In genomic region chr15:40169705-40170104, GRCm38 (mm10) we compare ENCODE assay signal across 10 mouse cellular contexts. TPM values are rescaled to one million over a fixed set of nuclear protein-coding genes. Genes with fewer than 3 reads are reported as not detected.
DNase-seq lines count a peak whose midpoint lies in the region; ATAC-seq and TF ChIP-seq lines count a peak whose summit lies in the region.
"Had no signal": no experiment of that assay in that cellular context is flagged by ENCODE, and none has a peak within 500 bp of the region (broad histone marks: within the 10 kb centered on the region; RNA-seq: fewer than 3 reads in every experiment).

No protein-coding gene starts in this region.

- no peak overlapping the region for H3K4me2 ChIP-seq in kidney, postnatal 0 days (ENCODE audit: low read length)
- H3K4me2 ChIP-seq in neural tube, embryonic 13.5 days = peak overlapping the region; percentile 37
- H3K4me2 ChIP-seq: liver, embryonic 13.5 days had no signal

- no peak for TF ChIP-seq CTCF in kidney, postnatal 0 days (IDR thresholded peaks at IDR 0.05; ENCODE audit: low read depth)

- no peak overlapping the region for H3K27ac ChIP-seq in kidney, postnatal 0 days
- H3K27ac ChIP-seq in neural tube, embryonic 13.5 days (replicated peaks) = no peak overlapping the region
- H3K27ac ChIP-seq: liver, embryonic 13.5 days had no signal

- peak; percentile 29 for DNase-seq in kidney, postnatal 0 days (ENCODE audit: low spot score)
- DNase-seq in kidney, adult 8-10 months = no peak
- peak; percentile 49 to 55 for DNase-seq in cerebellum, postnatal 14 days
- no peak for DNase-seq in thymus, postnatal 0 days (ENCODE audit: low spot score)
- no peak for DNase-seq in spleen, postnatal 14 days (ENCODE audit: low spot score in 2 of 2)
- DNase-seq in left cerebral cortex, adult 18-20 months (ENCODE audit: low spot score in 2 of 2) = no peak
- DNase-seq: liver, embryonic 13.5 days had no signal

- peak; percentile 33; the same call in 1 of the 2 replicates for ATAC-seq in kidney, postnatal 0 days (replicated peaks; ENCODE audit: low FRiP score, low read depth)
- ATAC-seq in granulocyte monocyte progenitor cell, adult 5-6 weeks (replicated peaks; ENCODE audit: poor library complexity, severe bottlenecking) = peak; percentile 17; the same call in 1 of the 2 replicates
- peak; percentile 17; the same call in 1 of the 2 replicates for ATAC-seq in neural tube, embryonic 13.5 days (ENCODE audit: low read depth)

- no peaks in the 10 kb centered on the region for H3K36me3 ChIP-seq in kidney, postnatal 0 days (ENCODE audit: insufficient read depth, low read length)
- no peaks in the 10 kb centered on the region for H3K36me3 ChIP-seq in neural tube, embryonic 13.5 days
- H3K36me3 ChIP-seq: G1E; liver, embryonic 13.5 days had no signal

- H3K4me3 ChIP-seq in kidney, postnatal 0 days (replicated peaks; ENCODE audit: low read depth, low read length) = no peak overlapping the region
- H3K4me3 ChIP-seq in neural tube, embryonic 13.5 days = peak overlapping the region; percentile 20
- H3K4me3 ChIP-seq: liver, embryonic 13.5 days had no signal

- 55% methylated on average over 13 of the region's 13 CpGs for WGBS in kidney, postnatal 0 days
- 36% methylated on average over 12 of the region's 13 CpGs for WGBS in neural tube, embryonic 13.5 days

- no peaks in the 10 kb centered on the region for H3K27me3 ChIP-seq in kidney, postnatal 0 days (ENCODE audit: insufficient read depth, low read length)
- H3K27me3 ChIP-seq in neural tube, embryonic 13.5 days = no peaks in the 10 kb centered on the region
- H3K27me3 ChIP-seq: liver, embryonic 13.5 days had no signal

- no peaks in the 10 kb centered on the region for H3K9me3 ChIP-seq in kidney, postnatal 0 days (replicated peaks; ENCODE audit: low read length)
- no peaks in the 10 kb centered on the region for H3K9me3 ChIP-seq in neural tube, embryonic 13.5 days
- H3K9me3 ChIP-seq: G1E; liver, embryonic 13.5 days had no signal

- no peak overlapping the region for H3K9ac ChIP-seq in kidney, postnatal 0 days (ENCODE audit: low read depth, low read length)
- peak overlapping the region; percentile 1; the same call in 1 of the 2 replicates for H3K9ac ChIP-seq in neural tube, embryonic 13.5 days
- H3K9ac ChIP-seq: liver, embryonic 13.5 days had no signal

- peaks cover 9% of the 10 kb centered on the region for H3K4me1 ChIP-seq in kidney, postnatal 0 days (replicated peaks; ENCODE audit: insufficient read depth, low read length)
- H3K4me1 ChIP-seq in neural tube, embryonic 13.5 days (replicated peaks) = peaks cover 16% of the 10 kb centered on the region
- H3K4me1 ChIP-seq: liver, embryonic 13.5 days had no signal

RNA-seq across cellular contexts. Expression of gene 9330182O14Rik, which starts 35.5 kb away (rescaled TPM):
- polyA plus RNA-seq in kidney, postnatal 0 days (2015; fragmentation: Nextera tagmentation; extraction: Ambion mirVana) = not detected in 2 replicates
- total RNA-seq in granulocyte monocyte progenitor cell, adult 5-6 weeks (2014; fragmentation: Nextera tagmentation) = not detected in 2 replicates
- not detected in 2 replicates for total RNA-seq in granulocyte monocyte progenitor cell, adult 5-6 weeks (2017)
- not detected in 2 replicates for polyA plus RNA-seq in neural tube, embryonic 13.5 days (2015; fragmentation: Nextera tagmentation; extraction: Ambion mirVana)
- 0.73 TPM in 1 of 2 replicates, not detected in the other for polyA plus RNA-seq in thymus, postnatal 0 days (2015; fragmentation: Nextera tagmentation; extraction: Ambion mirVana)
- total RNA-seq in left cerebral cortex, adult 18-20 months (2021) = not detected
- total RNA-seq: G1E had no signal
- polyA plus RNA-seq: G1E; liver, embryonic 13.5 days had no signal

Comparison
In these comparisons a context has a peak if more than half of its experiments do, and no peak if none do; other contexts are left out.
1. DNase-seq: peak in kidney, postnatal 0 days (single experiment) and cerebellum, postnatal 14 days (2 of 2); none in kidney, adult 8-10 months (0 of 2), thymus, postnatal 0 days (single experiment), spleen, postnatal 14 days (0 of 2) and left cerebral cortex, adult 18-20 months (0 of 2).
2. Peak in every context shown above with its lines, with median percentiles within 50 percentile points of each other: ATAC-seq.